Mouse (Mus musculus) MEL (cell line): Measurements from ENCODE around the gene Usp50. TPM values are rescaled to one million over a fixed set of nuclear protein-coding genes. Genes with fewer than 3 reads are reported as not detected.

Source experiments
- DNase-seq: peaks from one replicate; pipeline ENCODE4 v3.0.0; 2011; ENCODE audit warnings: low read depth, low spot score
- H3K27ac ChIP-seq: 2 replicates; pipeline ENCODE4 v1.5.1; 2012; ENCODE audit warnings: low read depth, mild to moderate bottlenecking, control low read depth, low read length, moderate library complexity; ENCODE audit not compliant: control insufficient read depth
- H3K27me3 ChIP-seq, 2 experiments: fragments of 150-350 bp in 1 of 2; sonication (generic) in 1 of 2; 2 replicates each; pipeline ENCODE4 v1.6.1; 2012; ENCODE audit warnings: low read length in 2 of 2, mild to moderate bottlenecking in 2 of 2, improper control_type of control experiment in 1 of 2, moderate library complexity in 1 of 2; ENCODE audit not compliant: insufficient read depth in 2 of 2, control insufficient read depth in 1 of 2
- H3K36me3 ChIP-seq, 2 experiments: 2 replicates each; pipeline ENCODE4 v1.6.1; 2012 to 2014; ENCODE audit warnings: low read length in 2 of 2, improper control_type of control experiment in 1 of 2, inconsistent platforms in 1 of 2, mild to moderate bottlenecking in 1 of 2; ENCODE audit not compliant: insufficient read depth in 2 of 2, control insufficient read depth in 1 of 2
- H3K4me1 ChIP-seq, 2 experiments: fragments of 150-350 bp in 1 of 2; sonication (generic) in 1 of 2; 2 replicates each; pipeline ENCODE4 v1.6.1; 2012; ENCODE audit warnings: low read length in 2 of 2, improper control_type of control experiment in 1 of 2, mild to moderate bottlenecking in 1 of 2; ENCODE audit not compliant: insufficient read depth in 2 of 2, control insufficient read depth in 1 of 2
- H3K4me3 ChIP-seq, 2 experiments: fragments of 150-350 bp in 1 of 2; sonication (generic) in 1 of 2; 2 replicates each; pipeline ENCODE4 v1.5.1; 2012; ENCODE audit warnings: low read depth in 2 of 2, low read length in 2 of 2, mild to moderate bottlenecking in 2 of 2, moderate library complexity in 2 of 2, control low read depth in 1 of 2, improper control_type of control experiment in 1 of 2; ENCODE audit not compliant: control insufficient read depth in 1 of 2, insufficient read depth in 1 of 2
- H3K79me2 ChIP-seq: 2 replicates; pipeline ENCODE4 v1.6.1; 2012; ENCODE audit warnings: mild to moderate bottlenecking, low read length, moderate library complexity; ENCODE audit not compliant: control insufficient read depth, poor library complexity, insufficient read depth
- H3K9ac ChIP-seq: 2 replicates; pipeline ENCODE4 v1.6.1; 2012; ENCODE audit warnings: low read depth, mild to moderate bottlenecking, control low read depth, low read length, moderate library complexity; ENCODE audit not compliant: control insufficient read depth, poor library complexity, severe bottlenecking
- H3K9me3 ChIP-seq: fragments of 150-350 bp; sonication (generic); replicated peaks from 2 replicates; pipeline ENCODE4 v1.6.1; 2012; ENCODE audit warnings: mild to moderate bottlenecking, low read length, improper control_type of control experiment, moderate library complexity; ENCODE audit not compliant: insufficient read depth
- E2F4 ChIP-seq: IDR thresholded peaks from 2 replicates; pipeline ENCODE4 v1.6.1; 2011; ENCODE audit warnings: low read depth, low read length, improper control_type of control experiment, borderline replicate concordance
- EP300 ChIP-seq, 2 experiments: IDR thresholded peaks; 2 replicates each; pipeline ENCODE4 v1.6.1; 2011; ENCODE audit warnings: improper control_type of control experiment in 2 of 2, low read length in 2 of 2, low read depth in 1 of 2, mild to moderate bottlenecking in 1 of 2
- ETS1 ChIP-seq: IDR thresholded peaks from 2 replicates; pipeline ENCODE4 v1.6.1; 2012; ENCODE audit warnings: low read depth, mild to moderate bottlenecking, inconsistent platforms, low read length, improper control_type of control experiment, moderate library complexity
- GATA1 ChIP-seq: IDR thresholded peaks from 2 replicates; pipeline ENCODE4 v1.6.1; 2011; ENCODE audit warnings: low read depth, low read length, improper control_type of control experiment
- HCFC1 ChIP-seq: IDR thresholded peaks from 2 replicates; pipeline ENCODE4 v1.6.1; 2012; ENCODE audit warnings: low read depth, mild to moderate bottlenecking, inconsistent platforms, low read length, improper control_type of control experiment, moderate library complexity
- MAFK ChIP-seq: IDR thresholded peaks from 2 replicates; pipeline ENCODE4 v1.6.1; 2011; ENCODE audit warnings: low read depth, mild to moderate bottlenecking, low read length, improper control_type of control experiment, borderline replicate concordance
- MAX ChIP-seq: IDR thresholded peaks from 2 replicates; pipeline ENCODE4 v1.6.1; 2011; ENCODE audit warnings: low read length, improper control_type of control experiment
- MEF2A ChIP-seq: IDR thresholded peaks from 2 replicates; pipeline ENCODE4 v1.6.1; 2014; ENCODE audit warnings: low read depth, mild to moderate bottlenecking, inconsistent platforms, low read length, improper control_type of control experiment; ENCODE audit not compliant: poor library complexity, insufficient replicate concordance, severe bottlenecking; ENCODE audit errors: extremely low read depth
- MXI1 ChIP-seq: IDR thresholded peaks from 2 replicates; pipeline ENCODE4 v1.6.1; 2011; ENCODE audit warnings: mild to moderate bottlenecking, low read depth, low read length, improper control_type of control experiment
- MYB ChIP-seq: IDR thresholded peaks from 2 replicates; pipeline ENCODE4 v1.6.1; 2011; ENCODE audit warnings: mild to moderate bottlenecking, low read depth, low read length, improper control_type of control experiment
- POLR2AphosphoS2 ChIP-seq: IDR thresholded peaks from 2 replicates; pipeline ENCODE4 v1.6.1; 2011; ENCODE audit warnings: low read length, improper control_type of control experiment
- POLR2AphosphoS5 ChIP-seq: IDR thresholded peaks from 2 replicates; pipeline ENCODE4 v1.6.1; 2012; ENCODE audit warnings: low read depth, borderline replicate concordance, mild to moderate bottlenecking, inconsistent platforms, low read length, moderate library complexity, mixed read lengths
- RCOR1 ChIP-seq: IDR thresholded peaks from 2 replicates; pipeline ENCODE4 v1.6.1; 2012; ENCODE audit warnings: low read depth, mild to moderate bottlenecking, inconsistent platforms, low read length, improper control_type of control experiment
- SIN3A ChIP-seq: IDR thresholded peaks from 2 replicates; pipeline ENCODE4 v1.6.1; 2012; ENCODE audit warnings: low read length, improper control_type of control experiment, inconsistent platforms
- TAL1 ChIP-seq: IDR thresholded peaks from 2 replicates; pipeline ENCODE4 v1.6.1; 2012; ENCODE audit warnings: mild to moderate bottlenecking, inconsistent platforms, low read length, moderate library complexity, mixed read lengths
- TCF12 ChIP-seq: IDR thresholded peaks from 2 replicates; pipeline ENCODE4 v1.6.1; 2014; ENCODE audit warnings: low read depth, mild to moderate bottlenecking, inconsistent platforms, low read length, improper control_type of control experiment, moderate library complexity
- USF1 ChIP-seq: IDR thresholded peaks from 2 replicates; pipeline ENCODE4 v1.6.1; 2014; ENCODE audit warnings: low read depth, mild to moderate bottlenecking, inconsistent platforms, low read length, improper control_type of control experiment, moderate library complexity
- ZC3H11A ChIP-seq: IDR thresholded peaks from 2 replicates; pipeline ENCODE4 v1.6.1; 2012; ENCODE audit warnings: low read depth, mild to moderate bottlenecking, inconsistent platforms, low read length, improper control_type of control experiment
- ZMIZ1 ChIP-seq: IDR thresholded peaks from 2 replicates; pipeline ENCODE4 v1.6.1; 2012; ENCODE audit warnings: low read depth, mild to moderate bottlenecking, inconsistent platforms, low read length, improper control_type of control experiment, moderate library complexity
- polyA plus RNA-seq, 2 experiments: library from polyadenylated mRNA; stranded (reverse) in 1 of 2; unstranded in 1 of 2; fragments of >175 nt in 1 of 2; fragments of >200 nt in 1 of 2; gene quantifications; 2 replicates each; pipeline versions ENCODE4 v1.2.1 to v1.2.4; 2012; ENCODE audit warnings: low replicate concordance in 2 of 2, low read depth in 1 of 2; ENCODE audit not compliant: insufficient read length in 2 of 2, insufficient read depth in 1 of 2, missing spikeins in 1 of 2
- total RNA-seq: library from RNA; depleted of rRNA; stranded (reverse); fragments of 300-350 nt; gene quantifications from 2 replicates; pipeline ENCODE4 v1.2.3, GENCODE M21; 2012

The Usp50 gene
- total and polyA plus RNA-seq, 3 experiments: 0.28 to 1.0 TPM; not detected in 1

DNA sequence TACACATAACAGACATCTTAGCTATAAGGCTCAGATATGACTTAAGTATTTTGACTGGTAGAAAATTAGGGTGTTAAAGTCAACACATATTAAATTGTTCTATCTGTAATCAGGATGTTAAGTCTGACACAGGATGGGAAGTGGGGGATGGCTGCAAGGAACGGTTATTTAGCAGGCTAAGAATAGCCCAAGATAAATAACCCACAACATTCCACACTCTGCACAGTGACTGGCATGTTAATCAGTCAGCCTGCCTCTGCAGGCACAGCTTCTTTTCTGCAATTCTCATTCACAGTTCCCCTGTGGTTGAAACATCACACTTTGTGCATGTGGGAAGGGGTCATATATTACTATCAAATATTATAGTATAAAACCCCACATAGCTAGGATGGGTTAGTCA lies 32.6 kb upstream of the Usp50 start:
- H3K4me3 ChIP-seq: no peak overlapping the region
- peaks cover 21 to 30% of the 10 kb centered on the region in 2 experiments for H3K36me3 ChIP-seq
- no peak overlapping the region for H3K9ac ChIP-seq
- H3K4me1 ChIP-seq: peaks cover 6 to 24% of the 10 kb centered on the region in 2 experiments
- no peak overlapping the region for H3K27ac ChIP-seq
- peak; percentile 40 for DNase-seq
- TF ChIP-seq RCOR1 (peak; percentile 71; the same call in 1 of the 2 replicates), TCF12 (peak; percentile 75; the same call in 1 of the 2 replicates), MYB (peak; percentile 76), ETS1 (peak; percentile 79), ZMIZ1 (peak; percentile 38; the same call in 1 of the 2 replicates), SIN3A (peak; percentile 53; the same call in 1 of the 2 replicates), USF1 (no peak), MAFK (peak; percentile 48; the same call in 1 of the 2 replicates), HCFC1 (no peak), POLR2AphosphoS5 (no peak), TAL1 (0 out of 2 replicates have a peak, but pooled peaks have one; percentile 20), MAX (peak; percentile 48; the same call in 1 of the 2 replicates), POLR2AphosphoS2 (no peak), MXI1 (peak; percentile 52; the same call in 1 of the 2 replicates), EP300 (IDR thresholded peaks at IDR 0.05; ENCODE audit: low read depth in 1 of 2, low read length in 2 of 2) (peak; percentile 82 to 89), GATA1 (peak; percentile 57), MEF2A (peak; percentile 97)
- TF ChIP-seq, all 39 proteins: peak for 13
- no peaks in the 10 kb centered on the region for H3K79me2 ChIP-seq
- no peaks in the 10 kb centered on the region for H3K27me3 ChIP-seq
- H3K9me3 ChIP-seq: no peaks in the 10 kb centered on the region

GRCm38 (mm10) chr2:126801980-126802379 lies 18.7 kb upstream of the Usp50 start:
- Histone ChIP-seq H3K27ac (no peak overlapping the region), H3K79me2 (no peaks in the 10 kb centered on the region), H3K9ac (no peak overlapping the region), H3K4me1 (no peaks in the 10 kb centered on the region), H3K27me3 (no peaks in the 10 kb centered on the region), H3K9me3 (no peaks in the 10 kb centered on the region), H3K36me3 (peaks cover 2 to 19% of the 10 kb centered on the region in 2 experiments), H3K4me3 (no peak overlapping the region)
- no peak for DNase-seq
- TF ChIP-seq ETS1 (0 out of 2 replicates have a peak, but pooled peaks have one; percentile 21), TCF12 (peak; percentile 61; the same call in 1 of the 2 replicates), MYB (no peak), ZC3H11A (no peak), EP300 (IDR thresholded peaks at IDR 0.05; ENCODE audit: low read depth in 1 of 2, low read length in 2 of 2) (peak in 1 of 2 experiments; percentile 43; a peak in 1 of 4 replicates), E2F4 (no peak), GATA1 (0 out of 2 replicates have a peak, but pooled peaks have one; percentile 32)
